Mouse (Mus musculus) midbrain, embryonic 12.5 days (tissue): ENCODE measurements around the gene Slc28a1. TPM values are rescaled to one million over a fixed set of nuclear protein-coding genes. Genes with fewer than 3 reads are reported as not detected.

ENCODE experiments used
- ATAC-seq: fragments of 200-750 bp; cut with Nextera tagmentation; 2 replicates; pipeline ENCODE4 v1.8.0; 2017; ENCODE audit warnings: low read depth, moderate TSS enrichment, moderate library complexity; ENCODE audit not compliant: low FRiP score
- H3K27ac ChIP-seq: fragments of 300-500 bp; sonication (generic); replicated peaks from 2 replicates; pipeline ENCODE4 v1.5.1; 2016; ENCODE audit warnings: mild to moderate bottlenecking
- H3K27me3 ChIP-seq: fragments of 300-500 bp; sonication (generic); 2 replicates; pipeline ENCODE4 v1.6.1; 2016; ENCODE audit warnings: mild to moderate bottlenecking
- H3K36me3 ChIP-seq: fragments of 300-500 bp; sonication (generic); 2 replicates; pipeline ENCODE4 v1.6.1; 2016
- H3K4me1 ChIP-seq: fragments of 300-500 bp; sonication (generic); 2 replicates; pipeline ENCODE4 v1.6.1; 2016
- H3K4me2 ChIP-seq: fragments of 300-500 bp; sonication (generic); replicated peaks from 2 replicates; pipeline ENCODE4 v1.6.1; 2016; ENCODE audit warnings: mild to moderate bottlenecking, moderate library complexity
- H3K4me3 ChIP-seq: fragments of 300-500 bp; sonication (generic); 2 replicates; pipeline ENCODE4 v1.5.1; 2016; ENCODE audit warnings: mild to moderate bottlenecking
- H3K9ac ChIP-seq: fragments of 300-500 bp; sonication (generic); replicated peaks from 2 replicates; pipeline ENCODE4 v1.6.1; 2016; ENCODE audit warnings: mild to moderate bottlenecking, moderate library complexity
- H3K9me3 ChIP-seq: fragments of 300-500 bp; sonication (generic); 2 replicates; pipeline ENCODE4 v1.6.1; 2016; ENCODE audit warnings: mild to moderate bottlenecking
- WGBS: fragments of 180-500 bp; shearing (Covaris S2); methylation state at CpG from one replicate; pipeline ENCODE4 v1.1.7; 2016; 5-methylcytosine and 5-hydroxymethylcytosine counted together
- polyA plus RNA-seq: library from polyadenylated mRNA; unstranded; fragments of >200 nt; fragmentation: Nextera tagmentation; extraction: Ambion mirVana; gene quantifications from 2 replicates; pipeline ENCODE4 v1.2.1, GENCODE M21; 2016

Gene Slc28a1
- polyA plus RNA-seq, 1 experiment from 2014 or later: not detected

DNA sequence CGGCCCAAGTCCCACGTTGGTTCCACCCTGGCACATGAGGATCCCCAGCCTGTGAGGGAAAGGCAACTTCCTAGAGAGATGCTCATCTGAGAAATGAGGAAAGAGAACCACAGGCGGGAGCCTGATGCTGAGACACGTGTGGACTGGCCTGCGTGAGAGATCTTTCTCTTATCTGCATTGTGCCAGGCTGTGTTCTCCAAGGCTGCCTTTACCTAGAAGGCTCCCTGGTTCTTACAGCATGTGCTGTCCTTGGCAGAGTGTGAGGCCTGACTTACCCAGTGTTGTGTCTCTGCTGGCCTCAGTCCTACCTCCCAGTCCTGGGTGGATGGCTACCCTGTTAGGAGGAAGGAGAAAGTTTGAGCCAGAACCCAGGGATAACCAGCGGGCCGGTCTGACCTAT, 11.7 kb upstream of the Slc28a1 start:
- Histone ChIP-seq H3K4me3 (no peak overlapping the region), H3K27me3 (no peaks in the 10 kb centered on the region), H3K36me3 (no peaks in the 10 kb centered on the region), H3K9ac (no peak overlapping the region), H3K9me3 (no peaks in the 10 kb centered on the region), H3K27ac (no peak overlapping the region), H3K4me1 (no peaks in the 10 kb centered on the region), H3K4me2 (no peak overlapping the region)
- ATAC-seq: no peak
- 91% methylated on average over 7 of the region's 7 CpGs for WGBS

- no peak overlapping the region for H3K27ac ChIP-seq
- no peaks in the 10 kb centered on the region for H3K4me1 ChIP-seq
- H3K9ac ChIP-seq: no peak overlapping the region
- H3K36me3 ChIP-seq: no peaks in the 10 kb centered on the region
- no peak for ATAC-seq
- H3K9me3 ChIP-seq: no peaks in the 10 kb centered on the region
- H3K27me3 ChIP-seq: no peaks in the 10 kb centered on the region
- H3K4me2 ChIP-seq: no peak overlapping the region
- H3K4me3 ChIP-seq: no peak overlapping the region
- 60% methylated on average over 4 of the region's 4 CpGs for WGBS
Observed at GRCm38 (mm10) chr7:81105525-81105924, 9.1 kb upstream of the Slc28a1 start.

DNA sequence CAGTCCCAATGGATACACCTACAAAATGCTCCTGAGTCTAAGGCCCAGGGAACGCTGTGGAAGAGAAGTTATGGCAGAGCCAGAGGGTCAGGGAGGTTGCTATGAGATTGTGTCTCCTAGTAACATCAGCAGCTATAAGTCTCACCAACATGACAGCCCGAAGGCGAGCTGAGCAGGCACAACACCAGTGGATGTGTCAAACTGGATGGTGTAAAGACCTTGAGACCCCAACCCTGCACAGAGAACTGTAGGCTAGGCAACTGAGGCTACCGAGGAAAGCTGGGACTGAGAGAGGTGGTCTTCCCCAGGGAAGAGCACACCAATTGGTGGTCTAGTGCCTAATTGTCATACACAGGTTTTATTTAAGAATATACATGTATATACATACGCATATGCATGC, 6.4 kb upstream of the Slc28a1 start:
- ATAC-seq: no peak
- no peak overlapping the region for H3K4me2 ChIP-seq
- no peak overlapping the region for H3K4me3 ChIP-seq
- H3K4me1 ChIP-seq: no peaks in the 10 kb centered on the region
- no peaks in the 10 kb centered on the region for H3K36me3 ChIP-seq
- WGBS: 89% methylated on average over 5 of the region's 5 CpGs
- H3K27ac ChIP-seq: no peak overlapping the region
- no peak overlapping the region for H3K9ac ChIP-seq
- H3K9me3 ChIP-seq: no peaks in the 10 kb centered on the region
- no peaks in the 10 kb centered on the region for H3K27me3 ChIP-seq

DNA sequence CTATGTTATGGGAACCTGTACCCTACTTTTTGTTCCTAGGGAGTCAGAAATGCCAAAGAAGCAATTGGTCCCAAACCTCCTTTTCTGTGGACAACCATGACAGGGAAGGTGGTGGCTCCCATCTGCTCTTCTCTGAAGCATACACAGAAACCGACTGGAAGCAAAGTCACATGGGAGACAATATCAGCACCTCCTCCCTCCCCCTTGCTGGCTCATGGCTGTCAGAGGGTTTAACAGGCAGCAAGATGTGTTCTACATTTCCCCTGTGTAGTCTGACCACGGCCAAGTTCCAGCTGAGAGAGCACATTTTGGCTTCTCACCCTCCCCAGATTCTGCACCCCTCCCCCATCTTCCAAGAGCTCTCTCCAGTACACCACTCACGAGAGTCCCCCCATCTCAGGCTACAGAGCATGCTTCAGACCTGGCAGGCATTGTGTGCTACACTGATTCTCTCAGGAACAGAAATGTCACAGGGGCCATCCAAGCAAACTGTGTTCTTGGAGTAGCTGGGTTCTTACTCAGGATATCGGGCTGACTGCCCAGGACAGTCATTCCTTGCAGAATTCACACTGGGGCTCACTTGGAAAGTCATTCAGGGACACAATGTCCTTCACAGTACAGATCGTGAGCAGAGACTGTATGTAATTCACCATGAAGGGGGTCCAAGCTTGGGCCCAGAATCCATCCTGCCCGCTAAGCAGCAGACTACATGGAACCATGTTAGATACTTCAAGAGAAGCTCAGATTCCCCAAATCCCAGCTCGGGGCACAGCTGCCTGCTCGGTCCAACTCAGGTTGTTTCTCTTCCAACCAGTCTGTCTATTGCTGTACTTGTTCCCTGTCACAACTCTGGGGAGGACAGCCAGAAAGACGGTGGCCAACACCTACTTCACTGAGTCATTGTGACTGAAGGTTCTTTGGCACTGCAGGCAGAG, 4.6 kb upstream of the Slc28a1 start:
- no peak overlapping the region for H3K4me3 ChIP-seq
- H3K9ac ChIP-seq: no peak overlapping the region
- no peaks in the 10 kb centered on the region for H3K36me3 ChIP-seq
- no peak overlapping the region for H3K27ac ChIP-seq
- H3K27me3 ChIP-seq: peaks cover 5% of the 10 kb centered on the region; the same call in 1 of the 2 replicates
- WGBS: 69% methylated on average over 9 of the region's 9 CpGs
- H3K9me3 ChIP-seq: no peaks in the 10 kb centered on the region
- no peak for ATAC-seq
- H3K4me2 ChIP-seq: no peak overlapping the region
- H3K4me1 ChIP-seq: no peaks in the 10 kb centered on the region

DNA sequence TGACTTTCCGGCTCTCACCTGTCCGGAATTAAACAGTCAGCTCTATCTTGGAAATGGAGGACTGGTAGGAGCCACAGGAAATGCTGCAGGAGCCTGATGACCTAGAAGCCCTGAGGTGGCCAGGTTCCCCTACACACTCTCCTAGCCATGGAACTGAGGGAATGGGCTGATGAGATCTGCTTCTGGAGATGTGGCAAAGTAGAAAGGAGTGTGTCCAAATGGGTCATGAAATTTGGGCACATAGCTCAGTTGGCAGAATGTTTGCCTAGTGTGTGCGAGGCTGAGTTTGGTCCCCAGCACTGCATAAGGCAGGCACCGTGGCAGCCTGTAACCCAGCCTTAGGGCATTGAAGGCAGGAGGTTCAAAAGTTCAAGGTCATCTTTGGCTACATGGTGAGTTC, 3.8 kb upstream of the Slc28a1 start:
- Histone ChIP-seq H3K4me3 (no peak overlapping the region), H3K27me3 (peaks cover 10% of the 10 kb centered on the region; the same call in 1 of the 2 replicates), H3K4me1 (no peaks in the 10 kb centered on the region), H3K36me3 (no peaks in the 10 kb centered on the region), H3K9ac (no peak overlapping the region), H3K4me2 (no peak overlapping the region), H3K9me3 (no peaks in the 10 kb centered on the region), H3K27ac (no peak overlapping the region)
- no peak for ATAC-seq
- 92% methylated on average over 4 of the region's 4 CpGs for whole genome bisulfite sequencing

DNA sequence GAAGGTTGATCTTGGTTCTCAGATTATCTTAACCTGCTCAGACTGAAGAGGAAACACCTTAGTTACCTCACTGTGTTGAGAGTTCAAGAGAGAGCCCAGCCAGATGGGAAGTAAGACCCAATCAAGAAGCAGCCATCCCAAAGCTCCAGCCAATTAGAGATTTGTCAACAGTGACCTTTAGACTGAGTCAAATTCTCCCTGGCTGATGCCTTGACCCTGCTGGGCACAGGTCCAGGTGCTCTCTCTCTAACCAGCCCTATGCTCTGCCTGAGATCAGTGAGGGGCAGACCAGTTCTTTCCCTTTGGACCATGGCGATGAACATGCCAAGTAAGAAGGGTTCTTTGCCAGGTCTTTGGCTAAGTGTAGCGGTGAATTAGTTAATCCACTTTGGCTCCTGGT, 2.9 kb upstream of the Slc28a1 start:
- Histone ChIP-seq H3K9me3 (no peaks in the 10 kb centered on the region), H3K36me3 (no peaks in the 10 kb centered on the region), H3K4me1 (no peaks in the 10 kb centered on the region), H3K27ac (no peak overlapping the region), H3K4me3 (no peak overlapping the region), H3K27me3 (peaks cover 10% of the 10 kb centered on the region; the same call in 1 of the 2 replicates), H3K9ac (no peak overlapping the region), H3K4me2 (no peak overlapping the region)
- ATAC-seq: no peak
- WGBS: 94% methylated on average over 2 of the region's 2 CpGs

GRCm38 (mm10) chr7:81112686-81113360, 1.8 kb upstream of the Slc28a1 start:
- H3K36me3 ChIP-seq: no peaks in the 10 kb centered on the region
- 45% methylated on average over 6 of the region's 6 CpGs for WGBS
- no peaks in the 10 kb centered on the region for H3K4me1 ChIP-seq
- no peaks in the 10 kb centered on the region for H3K9me3 ChIP-seq
- no peak overlapping the region for H3K4me3 ChIP-seq
- ATAC-seq: no peak
- no peak overlapping the region for H3K27ac ChIP-seq
- peaks cover 10% of the 10 kb centered on the region; the same call in 1 of the 2 replicates for H3K27me3 ChIP-seq
- H3K4me2 ChIP-seq: no peak overlapping the region
- H3K9ac ChIP-seq: no peak overlapping the region

DNA sequence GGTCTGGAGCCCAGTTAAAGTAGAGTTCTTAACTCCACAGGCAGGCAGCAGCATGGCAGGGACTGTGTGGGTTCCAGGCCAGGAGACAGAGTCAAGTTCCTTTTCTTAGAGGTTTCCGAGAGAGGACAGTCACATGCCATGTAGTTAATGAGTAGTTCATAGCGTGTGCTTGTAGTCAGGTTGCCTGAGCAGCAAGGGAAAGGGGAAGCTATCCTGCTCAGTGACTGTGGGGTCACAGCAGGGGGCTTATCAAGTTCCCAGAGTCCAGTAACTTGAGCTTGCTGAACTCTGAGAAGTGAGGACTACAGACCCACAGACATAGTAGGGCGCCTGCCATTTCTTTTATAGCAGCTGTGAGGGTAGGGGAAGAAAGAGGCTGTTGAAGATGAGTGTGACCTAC, 6.5 kb downstream of the Slc28a1 start:
- no peaks in the 10 kb centered on the region for H3K9me3 ChIP-seq
- no peak overlapping the region for H3K27ac ChIP-seq
- 66% methylated on average over 3 of the region's 3 CpGs for WGBS
- no peaks in the 10 kb centered on the region for H3K27me3 ChIP-seq
- H3K9ac ChIP-seq: no peak overlapping the region
- no peak overlapping the region for H3K4me3 ChIP-seq
- no peak for ATAC-seq
- no peak overlapping the region for H3K4me2 ChIP-seq
- no peaks in the 10 kb centered on the region for H3K36me3 ChIP-seq
- H3K4me1 ChIP-seq: peaks cover 14% of the 10 kb centered on the region

GRCm38 (mm10) chr7:81122808-81123207, 8.2 kb downstream of the Slc28a1 start:
- Histone ChIP-seq H3K4me3 (no peak overlapping the region), H3K4me1 (peaks cover 15% of the 10 kb centered on the region), H3K27me3 (no peaks in the 10 kb centered on the region), H3K27ac (no peak overlapping the region), H3K9ac (no peak overlapping the region), H3K9me3 (0 out of 2 replicates have a peak, but pooled peaks cover 2% of the 10 kb centered on the region), H3K4me2 (no peak overlapping the region), H3K36me3 (no peaks in the 10 kb centered on the region)
- ATAC-seq: no peak
- WGBS: 76% methylated on average over 2 of the region's 2 CpGs

GRCm38 (mm10) chr7:81123553-81123952, 9.0 kb downstream of the Slc28a1 start:
- no peak overlapping the region for H3K4me2 ChIP-seq
- no peaks in the 10 kb centered on the region for H3K36me3 ChIP-seq
- ATAC-seq: no peak
- 94% methylated on average over 5 of the region's 5 CpGs for WGBS
- H3K4me1 ChIP-seq: peaks cover 15% of the 10 kb centered on the region
- no peak overlapping the region for H3K4me3 ChIP-seq
- no peaks in the 10 kb centered on the region for H3K27me3 ChIP-seq
- H3K9me3 ChIP-seq: 0 out of 2 replicates have a peak, but pooled peaks cover 2% of the 10 kb centered on the region
- no peak overlapping the region for H3K9ac ChIP-seq
- no peak overlapping the region for H3K27ac ChIP-seq

DNA sequence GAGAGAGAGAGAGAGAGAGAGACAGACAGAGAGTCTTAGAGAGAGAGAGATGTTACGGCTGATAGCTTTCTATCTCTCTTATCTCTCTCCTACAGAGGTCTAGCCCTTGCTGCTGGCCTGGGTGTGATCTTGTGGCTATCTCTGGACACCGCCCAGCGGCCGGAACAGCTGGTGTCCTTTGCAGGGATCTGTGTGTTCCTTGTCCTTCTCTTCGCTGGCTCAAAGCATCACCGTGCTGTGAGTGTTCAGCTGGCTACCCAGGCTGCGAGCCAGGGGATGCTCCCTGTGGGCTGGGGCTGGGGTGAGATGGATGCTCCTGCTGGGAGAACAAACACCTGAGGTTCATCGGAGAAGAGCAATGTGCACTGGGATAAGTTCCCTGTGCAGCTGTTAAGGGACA, 10.2 kb downstream of the Slc28a1 start:
- no peak overlapping the region for H3K4me2 ChIP-seq
- H3K9ac ChIP-seq: no peak overlapping the region
- WGBS: 78% methylated on average over 8 of the region's 8 CpGs
- H3K27me3 ChIP-seq: no peaks in the 10 kb centered on the region
- no peak for ATAC-seq
- no peak overlapping the region for H3K27ac ChIP-seq
- H3K4me1 ChIP-seq: peaks cover 15% of the 10 kb centered on the region
- H3K9me3 ChIP-seq: 0 out of 2 replicates have a peak, but pooled peaks cover 2% of the 10 kb centered on the region
- no peak overlapping the region for H3K4me3 ChIP-seq
- no peaks in the 10 kb centered on the region for H3K36me3 ChIP-seq
